Mouse (Mus musculus) stomach, embryonic 16.5 days (tissue): ENCODE measurements around the gene Zfp418. TPM values are rescaled to one million over a fixed set of nuclear protein-coding genes. Genes with fewer than 3 reads are reported as not detected.
"Not testable (repeated sequence)": the region's sequence is repeated elsewhere in the genome, so short reads cannot be mapped to it uniquely, and the experiment has no call there.

Source experiments
- ATAC-seq: fragments of 200-750 bp; cut with Nextera tagmentation; 2 replicates; pipeline ENCODE4 v1.8.0; 2017; ENCODE audit warnings: moderate number of reproducible peaks, moderate TSS enrichment; ENCODE audit not compliant: insufficient read depth, low FRiP score
- H3K27ac ChIP-seq: fragments of 300-500 bp; sonication (generic); 2 replicates; pipeline ENCODE4 v1.5.1; 2014; ENCODE audit warnings: low read length
- H3K27me3 ChIP-seq: fragments of 300-500 bp; sonication (generic); 2 replicates; pipeline ENCODE4 v1.6.1; 2014; ENCODE audit warnings: low read length, control low read depth, mixed read lengths; ENCODE audit not compliant: control insufficient read depth, insufficient read depth
- H3K36me3 ChIP-seq: fragments of 300-500 bp; sonication (generic); 2 replicates; pipeline ENCODE4 v1.6.1; 2014; ENCODE audit warnings: low read length; ENCODE audit not compliant: control insufficient read depth, insufficient read depth
- H3K4me1 ChIP-seq: fragments of 300-500 bp; sonication (generic); 2 replicates; pipeline ENCODE4 v1.6.1; 2014; ENCODE audit warnings: low read length, control low read depth, mixed read lengths; ENCODE audit not compliant: control insufficient read depth, insufficient read depth
- H3K4me2 ChIP-seq: fragments of 300-500 bp; sonication (generic); 2 replicates; pipeline ENCODE4 v1.6.1; 2014; ENCODE audit warnings: low read depth, low read length, mixed read lengths
- H3K4me3 ChIP-seq: fragments of 300-500 bp; sonication (generic); replicated peaks from 2 replicates; pipeline ENCODE4 v1.5.1; 2014; ENCODE audit warnings: mild to moderate bottlenecking, low read length
- H3K9ac ChIP-seq: fragments of 300-500 bp; sonication (generic); 2 replicates; pipeline ENCODE4 v1.6.1; 2014; ENCODE audit warnings: low read length
- H3K9me3 ChIP-seq: fragments of 300-500 bp; sonication (generic); replicated peaks from 2 replicates; pipeline ENCODE4 v1.6.1; 2016; ENCODE audit warnings: low read length, control low read depth; ENCODE audit not compliant: control insufficient read depth
- WGBS: fragments of 180-500 bp; shearing (Covaris S2); extraction: QIAGEN DNeasy Blood & Tissue Kit; methylation state at CpG from one replicate; pipeline ENCODE4 v1.1.7; 2014; 5-methylcytosine and 5-hydroxymethylcytosine counted together
- polyA plus RNA-seq: library from polyadenylated mRNA; unstranded; fragments of >200 nt; fragmentation: Nextera tagmentation; extraction: Ambion mirVana; gene quantifications from 2 replicates; pipeline ENCODE4 v1.2.1, GENCODE M21; 2015

Gene Zfp418
- polyA plus RNA-seq, 1 experiment from 2014 or later = 1.8 TPM

DNA sequence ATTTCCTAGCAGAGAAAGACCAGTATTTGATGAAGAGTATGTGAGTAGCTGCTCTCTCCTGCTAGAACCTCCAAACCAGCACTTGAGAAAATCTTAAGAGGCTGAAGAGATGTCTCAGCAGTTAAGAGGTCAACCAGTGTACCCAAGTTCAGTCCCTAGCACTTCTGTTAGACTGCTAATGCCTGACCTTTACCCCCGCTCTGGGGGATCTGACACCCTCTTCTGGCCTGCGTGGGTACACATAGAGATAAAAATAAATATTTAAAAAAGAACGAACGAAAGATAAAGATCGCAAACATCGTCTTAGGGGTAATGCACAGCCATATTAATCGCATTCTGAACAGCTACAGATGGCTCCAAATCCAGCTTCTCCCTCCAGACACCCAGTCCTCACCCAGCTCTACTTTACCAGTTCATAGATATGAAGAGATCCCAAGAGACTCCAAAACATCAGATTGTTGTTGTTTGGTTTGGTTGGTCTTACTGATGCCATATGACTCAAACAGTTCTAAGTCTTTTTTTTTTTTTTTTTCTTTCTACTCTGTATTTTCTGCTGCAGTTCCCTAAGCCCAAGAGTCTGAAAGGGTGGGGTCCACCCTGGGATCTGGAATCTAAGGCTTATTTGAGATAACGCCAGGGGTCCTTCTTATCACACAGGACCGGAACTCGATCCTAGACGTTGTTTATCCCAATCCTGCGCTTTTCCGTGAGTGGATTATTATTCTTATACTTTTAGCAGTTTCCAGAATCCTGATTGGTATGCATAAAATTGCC lies 16.5 kb downstream of the Zfp418 start:
- Histone ChIP-seq H3K36me3 (no peaks in the 10 kb centered on the region), H3K4me3 (peak overlapping the region; percentile 66), H3K4me2 (peak overlapping the region; percentile 62), H3K9me3 (no peaks in the 10 kb centered on the region), H3K27me3 (no peaks in the 10 kb centered on the region), H3K4me1 (0 out of 2 replicates have a peak, but pooled peaks cover 5% of the 10 kb centered on the region), H3K27ac (no peak overlapping the region), H3K9ac (peak overlapping the region; percentile 51; the same call in 1 of the 2 replicates)
- ATAC-seq = peak; percentile 56; the same call in 1 of the 2 replicates
- 15% methylated on average over 13 of the region's 13 CpGs for WGBS

DNA sequence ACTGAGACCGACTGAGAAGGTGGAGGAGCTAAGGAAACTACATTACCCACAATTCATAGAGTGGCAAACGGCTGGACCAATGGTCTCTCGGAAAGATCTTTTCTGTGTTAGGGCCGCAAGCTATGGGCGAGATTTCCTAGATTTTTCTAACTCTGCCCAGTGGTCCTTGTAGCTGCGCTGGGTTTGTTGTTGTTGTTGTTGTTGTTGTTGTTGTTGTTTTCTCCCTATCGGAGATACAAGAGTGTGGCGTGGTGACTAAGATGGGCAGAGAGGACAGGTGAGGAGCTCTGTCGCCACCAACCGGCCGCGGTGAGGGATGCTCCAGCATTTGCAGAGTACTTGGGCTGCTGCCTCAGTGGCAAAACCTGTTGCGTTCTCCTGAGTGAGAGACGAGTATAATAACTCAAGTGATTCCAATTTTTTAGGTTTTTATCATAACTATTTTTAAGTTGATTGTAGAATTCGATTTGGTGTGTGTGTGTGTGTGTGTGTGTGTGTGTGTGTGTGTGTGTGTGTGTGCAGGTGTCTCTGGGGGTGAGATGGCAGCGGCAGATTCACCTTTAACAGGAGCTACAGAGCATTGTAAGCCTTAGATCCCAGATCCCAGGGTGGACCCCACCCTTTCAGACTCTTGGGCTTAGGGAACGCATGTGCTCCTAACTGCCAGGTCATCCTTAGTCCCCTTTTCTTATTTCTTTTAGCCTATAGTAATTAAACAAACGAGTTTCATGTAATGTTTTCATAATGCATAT lies 17.2 kb downstream of the Zfp418 start:
- Histone ChIP-seq H3K4me3 (peak overlapping the region; percentile 66), H3K9me3 (no peaks in the 10 kb centered on the region), H3K27ac (no peak overlapping the region), H3K4me2 (peak overlapping the region; percentile 62), H3K9ac (peak overlapping the region; percentile 51; the same call in 1 of the 2 replicates), H3K4me1 (0 out of 2 replicates have a peak, but pooled peaks cover 5% of the 10 kb centered on the region), H3K36me3 (no peaks in the 10 kb centered on the region), H3K27me3 (no peaks in the 10 kb centered on the region)
- peak; percentile 90 for ATAC-seq
- 10% methylated on average over 18 of the region's 18 CpGs for WGBS

DNA sequence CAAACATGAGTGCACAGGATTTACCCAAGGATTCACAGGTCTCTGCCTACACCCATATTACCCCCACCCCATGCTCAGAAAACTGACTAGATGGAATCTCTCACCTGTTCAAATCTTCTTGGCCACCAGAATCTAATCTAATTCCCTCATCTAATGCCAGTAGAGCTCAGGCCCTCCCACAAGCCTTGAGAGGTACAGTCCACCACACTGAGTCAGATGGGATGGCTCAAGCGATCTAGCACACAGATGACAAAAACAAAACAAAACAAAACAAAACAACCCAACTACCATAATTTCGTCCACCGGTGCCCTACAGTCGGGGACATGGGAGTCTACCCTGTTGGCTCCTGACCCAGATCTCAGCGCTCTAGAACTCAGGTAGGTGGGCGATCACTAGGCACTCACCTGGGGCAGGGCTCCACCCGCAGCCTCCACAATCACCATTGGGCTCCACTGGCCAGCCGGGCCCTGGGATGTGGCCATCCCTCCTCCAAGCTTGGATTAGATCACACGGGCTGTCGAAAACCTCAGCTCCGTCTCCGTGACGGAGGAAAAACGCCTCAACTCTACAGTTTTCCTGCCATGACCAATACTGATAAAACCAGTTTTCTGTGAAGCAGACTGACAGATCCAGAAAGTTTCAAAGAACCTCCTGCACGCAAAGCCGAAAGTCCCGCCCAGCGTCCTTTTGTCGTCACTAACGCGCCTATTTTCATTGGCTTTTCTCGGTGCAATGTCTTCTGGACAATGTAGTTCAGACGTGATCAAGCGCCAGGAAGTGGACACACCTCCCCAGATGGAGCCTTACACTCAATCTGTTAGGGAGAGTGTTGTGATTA lies 38.4 kb downstream of the Zfp418 start, which contains the start of gene Zfp772:
Gene Zfp772, minus strand, starts transcription at position 686 of the 839 bp plus-strand sequence.
- Histone ChIP-seq H3K4me3 (peak within 1 kb of the TSS; percentile 55), H3K4me2 (peak within 1 kb of the TSS; percentile 62), H3K27ac (peak within 1 kb of the TSS; percentile 67; the same call in 1 of the 2 replicates), H3K9ac (peak within 1 kb of the TSS; percentile 65)
- H3K4me1 ChIP-seq, ATAC-seq, H3K9me3 ChIP-seq, H3K36me3 ChIP-seq, H3K27me3 ChIP-seq: not testable (repeated sequence)
- WGBS = under 1% methylated on average over 24 of the region's 24 CpGs

Other genes starting within 250 kb of the Zfp418 start
- not detected in 2 replicates for gene Aurkc, start 176.0 kb upstream of the Zfp418 start, polyA plus RNA-seq
- 14.7 and 15.8 TPM in 2 replicates for gene Zfp954, start 49.8 kb upstream of the Zfp418 start, polyA plus RNA-seq
- 1.8 and 2.1 TPM in 2 replicates for gene Zfp773, start 34.6 kb upstream of the Zfp418 start, polyA plus RNA-seq
- gene Zfp772, start 38.7 kb downstream of the Zfp418 start, polyA plus RNA-seq = 7.7 and 9.7 TPM in 2 replicates
- 0.82 and 1.0 TPM in 2 replicates for gene Vmn2r29, start 76.0 kb downstream of the Zfp418 start, polyA plus RNA-seq
- 1.5 and 3.7 TPM in 2 replicates for gene Gm45844, start 107.0 kb downstream of the Zfp418 start, polyA plus RNA-seq
- gene Clcn4, start 129.5 kb downstream of the Zfp418 start, polyA plus RNA-seq = 51.4 and 59.2 TPM in 2 replicates
- gene Vmn2r30, start 166.3 kb downstream of the Zfp418 start, polyA plus RNA-seq = 0.03 TPM in 1 of 2 replicates, not detected in the other
- gene Gm45783, start 203.2 kb downstream of the Zfp418 start, polyA plus RNA-seq = not detected in 2 replicates
- gene Vmn2r31, start 228.4 kb downstream of the Zfp418 start, polyA plus RNA-seq = not detected in 2 replicates